Mouse (Mus musculus): ENCODE data around the gene Crtc3. TPM values are rescaled to one million over a fixed set of nuclear protein-coding genes. Genes with fewer than 3 reads are reported as not detected.
A peak's percentile ranks its signal among the peaks of the same experiment; 100 is the strongest.

Crtc3 gene
- polyA plus RNA-seq, 1 experiment from 2014 or later = 27.3 TPM

- no peak overlapping the region for H3K4me3 ChIP-seq (ENCODE audit: low read length)
- 78% methylated on average over 3 of the region's 3 CpGs for WGBS
- H3K4me1 ChIP-seq (ENCODE audit: control insufficient read depth, insufficient read depth, low read length) = 0 out of 2 replicates have a peak, but pooled peaks cover 5% of the 10 kb centered on the region
- H3K4me2 ChIP-seq (replicated peaks; ENCODE audit: low read depth, low read length) = no peak overlapping the region
- H3K27ac ChIP-seq (ENCODE audit: low read depth, low read length) = peak overlapping the region; percentile 52; the same call in 1 of the 2 replicates
- no peak overlapping the region for H3K9ac ChIP-seq (ENCODE audit: low read depth, low read length)
- H3K36me3 ChIP-seq (ENCODE audit: control insufficient read depth, insufficient read depth, low read length) = no peaks in the 10 kb centered on the region
- H3K27me3 ChIP-seq (ENCODE audit: control insufficient read depth, insufficient read depth, low read length) = no peaks in the 10 kb centered on the region
- no peaks in the 10 kb centered on the region for H3K9me3 ChIP-seq (ENCODE audit: control insufficient read depth, low read length)
- no peak for ATAC-seq (ENCODE audit: low FRiP score, low TSS enrichment)
Observed at GRCm38 (mm10) chr7:80555146-80555545, 133.5 kb downstream of the Crtc3 start.

DNA sequence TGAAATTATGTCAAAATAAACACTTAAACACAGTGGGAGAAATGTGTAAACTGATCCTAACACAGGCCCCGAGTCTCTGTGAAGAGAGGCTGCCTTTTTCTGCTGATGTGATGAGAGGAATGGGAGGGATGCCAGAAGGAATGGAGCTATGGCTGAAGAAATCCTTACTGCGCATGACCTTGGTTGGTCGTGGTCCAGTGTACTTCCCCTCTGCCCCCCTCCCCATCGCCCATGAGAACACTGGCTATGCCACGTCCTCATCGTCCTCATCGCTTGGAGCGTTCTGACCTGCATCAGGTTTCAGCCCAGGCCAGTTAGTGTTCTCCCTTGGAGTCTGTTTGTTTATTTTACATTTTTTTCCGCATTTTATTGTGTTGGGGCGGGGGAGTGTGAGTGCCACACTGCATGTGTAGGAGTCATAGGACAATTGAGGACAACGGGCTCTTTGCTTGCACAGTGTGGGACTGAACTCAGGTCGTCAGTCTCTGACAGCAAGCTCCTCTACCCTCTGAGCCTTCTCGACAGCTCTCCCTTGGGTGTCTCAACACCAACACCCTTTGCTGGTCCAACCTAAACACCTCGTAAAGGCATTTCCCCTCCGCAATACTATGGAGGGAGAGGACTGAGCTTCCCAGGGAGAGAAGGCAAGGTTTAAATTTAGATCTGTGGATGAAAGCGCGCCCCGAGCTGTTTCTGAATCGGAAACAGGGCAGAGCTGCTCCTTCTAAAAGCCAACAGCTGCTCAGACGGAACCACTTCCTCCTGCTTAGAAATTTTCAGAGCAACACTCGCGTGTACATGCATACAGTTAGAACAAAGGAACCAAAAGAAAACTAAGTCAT is 134.3 kb downstream of the Crtc3 start:
- peak overlapping the region; percentile 52 for H3K27ac ChIP-seq (ENCODE audit: low read depth, low read length)
- no peaks in the 10 kb centered on the region for H3K27me3 ChIP-seq (ENCODE audit: control insufficient read depth, insufficient read depth, low read length)
- H3K4me3 ChIP-seq (ENCODE audit: low read length) = no peak overlapping the region
- 0 out of 2 replicates have a peak, but pooled peaks cover 5% of the 10 kb centered on the region for H3K4me1 ChIP-seq (ENCODE audit: control insufficient read depth, insufficient read depth, low read length)
- 0 out of 2 replicates have a peak, but pooled peaks have one; percentile 53 for ATAC-seq (ENCODE audit: low FRiP score, low TSS enrichment)
- no peaks in the 10 kb centered on the region for H3K9me3 ChIP-seq (ENCODE audit: control insufficient read depth, low read length)
- no peaks in the 10 kb centered on the region for H3K36me3 ChIP-seq (ENCODE audit: control insufficient read depth, insufficient read depth, low read length)
- H3K9ac ChIP-seq (ENCODE audit: low read depth, low read length) = no peak overlapping the region
- no peak overlapping the region for H3K4me2 ChIP-seq (replicated peaks; ENCODE audit: low read depth, low read length)
- WGBS = 39% methylated on average over 22 of the region's 22 CpGs

- H3K36me3 ChIP-seq (ENCODE audit: control insufficient read depth, insufficient read depth, low read length) = no peaks in the 10 kb centered on the region
- WGBS = 77% methylated on average over 7 of the region's 7 CpGs
- no peak overlapping the region for H3K9ac ChIP-seq (ENCODE audit: low read depth, low read length)
- no peak overlapping the region for H3K27ac ChIP-seq (ENCODE audit: low read depth, low read length)
- H3K27me3 ChIP-seq (ENCODE audit: control insufficient read depth, insufficient read depth, low read length) = no peaks in the 10 kb centered on the region
- no peaks in the 10 kb centered on the region for H3K9me3 ChIP-seq (ENCODE audit: control insufficient read depth, low read length)
- H3K4me2 ChIP-seq (replicated peaks; ENCODE audit: low read depth, low read length) = no peak overlapping the region
- no peak for ATAC-seq (ENCODE audit: low FRiP score, low TSS enrichment)
- H3K4me3 ChIP-seq (ENCODE audit: low read length) = no peak overlapping the region
- no peaks in the 10 kb centered on the region for H3K4me1 ChIP-seq (ENCODE audit: control insufficient read depth, insufficient read depth, low read length)
Observed at GRCm38 (mm10) chr7:80548513-80549260, 140.0 kb downstream of the Crtc3 start.

DNA sequence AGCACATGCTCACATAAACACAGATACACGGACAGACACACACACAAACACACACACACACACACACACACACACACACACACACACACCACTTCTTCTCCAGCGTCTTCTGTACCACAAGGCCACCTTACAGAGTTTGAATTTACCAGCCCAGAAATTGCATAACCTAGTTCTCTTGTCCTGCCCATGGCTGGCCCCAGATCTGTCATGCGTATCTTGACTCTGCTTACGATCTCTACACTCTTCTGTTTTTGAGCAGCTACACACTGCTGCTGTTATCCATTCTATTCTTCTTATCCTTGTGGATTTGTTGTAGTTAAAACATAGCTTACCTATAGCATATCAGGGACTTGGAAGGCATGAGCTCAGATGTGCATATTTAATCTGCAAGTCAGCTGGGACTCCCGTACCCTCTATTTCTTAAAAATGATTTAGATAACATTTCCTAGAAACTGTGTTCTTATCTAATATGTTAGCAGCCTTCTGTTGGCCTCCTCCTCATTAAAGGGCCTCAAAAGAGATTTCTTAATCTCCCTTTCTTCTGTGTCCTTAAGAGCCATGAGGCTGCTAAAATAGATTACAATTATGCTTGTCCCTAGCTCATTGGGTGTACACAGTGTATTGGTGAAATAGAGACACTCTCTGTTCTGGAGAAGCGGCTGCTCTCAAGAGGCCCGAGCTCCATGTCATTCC is 146.4 kb downstream of the Crtc3 start:
- no peak for ATAC-seq (ENCODE audit: low FRiP score, low TSS enrichment)
- WGBS = 77% methylated on average over 7 of the region's 7 CpGs
- no peak overlapping the region for H3K9ac ChIP-seq (ENCODE audit: low read depth, low read length)
- no peak overlapping the region for H3K4me3 ChIP-seq (ENCODE audit: low read length)
- H3K27me3 ChIP-seq (ENCODE audit: control insufficient read depth, insufficient read depth, low read length) = no peaks in the 10 kb centered on the region
- H3K9me3 ChIP-seq (ENCODE audit: control insufficient read depth, low read length) = no peaks in the 10 kb centered on the region
- H3K27ac ChIP-seq (ENCODE audit: low read depth, low read length) = no peak overlapping the region
- H3K4me1 ChIP-seq (ENCODE audit: control insufficient read depth, insufficient read depth, low read length) = no peaks in the 10 kb centered on the region
- no peaks in the 10 kb centered on the region for H3K36me3 ChIP-seq (ENCODE audit: control insufficient read depth, insufficient read depth, low read length)
- no peak overlapping the region for H3K4me2 ChIP-seq (replicated peaks; ENCODE audit: low read depth, low read length)

GRCm38 (mm10) chr7:80539581-80539980 is 149.1 kb downstream of the Crtc3 start:
- 72% methylated on average over 5 of the region's 5 CpGs for WGBS
- Histone ChIP-seq H3K4me2 (replicated peaks; ENCODE audit: low read depth, low read length) (no peak overlapping the region), H3K36me3 (ENCODE audit: control insufficient read depth, insufficient read depth, low read length) (no peaks in the 10 kb centered on the region), H3K9ac (ENCODE audit: low read depth, low read length) (no peak overlapping the region), H3K4me1 (ENCODE audit: control insufficient read depth, insufficient read depth, low read length) (no peaks in the 10 kb centered on the region), H3K27ac (ENCODE audit: low read depth, low read length) (no peak overlapping the region), H3K27me3 (ENCODE audit: control insufficient read depth, insufficient read depth, low read length) (no peaks in the 10 kb centered on the region), H3K4me3 (ENCODE audit: low read length) (no peak overlapping the region), H3K9me3 (ENCODE audit: control insufficient read depth, low read length) (no peaks in the 10 kb centered on the region)
- ATAC-seq (ENCODE audit: low FRiP score, low TSS enrichment) = no peak

Other genes with a start within 250 kb of the Crtc3 start
- 24.1 and 34.5 TPM in 2 replicates for gene Blm, start 153.8 kb downstream of the Crtc3 start, polyA plus RNA-seq (2014; fragmentation: Nextera tagmentation; extraction: Ambion mirVana)
- gene Iqgap1, start 137.1 kb upstream of the Crtc3 start, polyA plus RNA-seq (2014; fragmentation: Nextera tagmentation; extraction: Ambion mirVana) = 61.0 and 110 TPM in 2 replicates
- 2.8 and 4.0 TPM in 2 replicates for gene Zscan2, start 172.0 kb upstream of the Crtc3 start, polyA plus RNA-seq (2014; fragmentation: Nextera tagmentation; extraction: Ambion mirVana)
- 32.7 and 38.1 TPM in 2 replicates for gene Wdr73, start 212.4 kb upstream of the Crtc3 start, polyA plus RNA-seq (2014; fragmentation: Nextera tagmentation; extraction: Ambion mirVana)
- 9.4 and 14.3 TPM in 2 replicates for gene Nmb, start 216.2 kb upstream of the Crtc3 start, polyA plus RNA-seq (2014; fragmentation: Nextera tagmentation; extraction: Ambion mirVana)